Mouse (Mus musculus): ENCODE measurements around the gene Brpf3. TPM values are rescaled to one million over a fixed set of nuclear protein-coding genes. Genes with fewer than 3 reads are reported as not detected.

Gene Brpf3
- total RNA-seq (2014; rRNA removed), result 14.9 and 21.5 TPM in 2 replicates
- 3.5 and 4.9 TPM in 2 replicates for polyA plus RNA-seq (2015; fragmentation: Nextera tagmentation; extraction: Ambion mirVana)

- Histone ChIP-seq H3K9ac (replicated peaks; ENCODE audit: low read length, poor library complexity, severe bottlenecking) (peak within 1 kb of the TSS; percentile 100), H3K36me3 (ENCODE audit: insufficient read depth, low read length) (0 out of 2 replicates have a peak, but pooled peaks cover under 1% of the 10 kb centered on the region), H3K9me3 (ENCODE audit: low read length) (no peaks in the 10 kb centered on the region), H3K4me2 (ENCODE audit: low read depth, low read length, poor library complexity, severe bottlenecking) (peak within 1 kb of the TSS; percentile 98), H3K4me1 (ENCODE audit: insufficient read depth, low read length) (0 out of 2 replicates have a peak, but pooled peaks cover 3% of the 10 kb centered on the region), H3K4me3 (ENCODE audit: low read depth, low read length) (peak within 1 kb of the TSS; percentile 84), H3K27me3 (ENCODE audit: insufficient read depth, low read length) (no peaks in the 10 kb centered on the region), H3K27ac (ENCODE audit: low read depth, low read length) (peak within 1 kb of the TSS; percentile 100)
- TF ChIP-seq CTCF (IDR thresholded peaks at IDR 0.05), result peak; percentile 53
- ATAC-seq (ENCODE audit: low FRiP score) (peak; percentile 77), DNase-seq (ENCODE audit: low spot score) (peak; percentile 73)
- WGBS, result 0% methylated on average over 31 of the region's 99 CpGs
Measured at GRCm38 (mm10) chr17:28800671-28801412, at the start of gene Brpf3. TSS of gene Brpf3 (plus strand) at chr17:28801090.

DNA sequence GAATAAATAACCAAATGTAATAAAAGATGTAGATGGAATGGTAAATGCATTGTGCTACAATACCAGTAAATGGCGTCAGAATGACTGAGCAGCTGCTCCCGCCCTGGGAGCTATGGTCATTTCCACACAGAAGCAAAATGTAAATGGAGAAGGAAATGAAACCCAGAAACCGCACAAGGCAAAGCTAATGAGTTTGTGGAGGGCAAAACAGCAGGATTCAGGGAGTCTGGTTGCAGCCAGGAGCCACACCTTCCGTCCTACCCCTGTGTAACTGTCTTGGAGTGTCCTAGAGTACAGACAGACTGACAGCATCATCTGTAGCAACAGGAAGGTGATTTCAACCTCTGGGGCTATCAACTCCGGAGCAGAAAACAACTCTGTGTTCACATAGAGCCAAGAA is 44.4 kb upstream of the Brpf3 start:
- Histone ChIP-seq H3K4me1 (ENCODE audit: insufficient read depth, low read length) (no peaks in the 10 kb centered on the region), H3K27me3 (ENCODE audit: insufficient read depth, low read length) (no peaks in the 10 kb centered on the region), H3K4me2 (ENCODE audit: low read depth, low read length, poor library complexity, severe bottlenecking) (no peak overlapping the region), H3K27ac (ENCODE audit: low read depth, low read length) (no peak overlapping the region), H3K4me3 (ENCODE audit: low read depth, low read length) (no peak overlapping the region), H3K9ac (replicated peaks; ENCODE audit: low read length, poor library complexity, severe bottlenecking) (no peak overlapping the region), H3K9me3 (ENCODE audit: low read length) (no peaks in the 10 kb centered on the region), H3K36me3 (ENCODE audit: insufficient read depth, low read length) (no peaks in the 10 kb centered on the region)
- TF ChIP-seq CTCF (IDR thresholded peaks at IDR 0.05), result no peak
- 72% methylated on average over 5 of the region's 5 CpGs for WGBS
- ATAC-seq (ENCODE audit: low FRiP score), result no peak
- no peak for DNase-seq (ENCODE audit: low spot score)

- no peak overlapping the region for H3K9ac ChIP-seq (replicated peaks; ENCODE audit: low read length, poor library complexity, severe bottlenecking)
- DNase-seq (ENCODE audit: low spot score), result no peak
- ATAC-seq (ENCODE audit: low FRiP score), result no peak
- no peaks in the 10 kb centered on the region for H3K9me3 ChIP-seq (ENCODE audit: low read length)
- no peak overlapping the region for H3K4me2 ChIP-seq (ENCODE audit: low read depth, low read length, poor library complexity, severe bottlenecking)
- no peaks in the 10 kb centered on the region for H3K4me1 ChIP-seq (ENCODE audit: insufficient read depth, low read length)
- no peaks in the 10 kb centered on the region for H3K27me3 ChIP-seq (ENCODE audit: insufficient read depth, low read length)
- no peak for TF ChIP-seq CTCF (IDR thresholded peaks at IDR 0.05)
- H3K36me3 ChIP-seq (ENCODE audit: insufficient read depth, low read length), result no peaks in the 10 kb centered on the region
- WGBS, result 85% methylated on average over 2 of the region's 2 CpGs
- no peak overlapping the region for H3K4me3 ChIP-seq (ENCODE audit: low read depth, low read length)
- H3K27ac ChIP-seq (ENCODE audit: low read depth, low read length), result no peak overlapping the region
Measured at GRCm38 (mm10) chr17:28757470-28757869, 43.4 kb upstream of the Brpf3 start.

DNA sequence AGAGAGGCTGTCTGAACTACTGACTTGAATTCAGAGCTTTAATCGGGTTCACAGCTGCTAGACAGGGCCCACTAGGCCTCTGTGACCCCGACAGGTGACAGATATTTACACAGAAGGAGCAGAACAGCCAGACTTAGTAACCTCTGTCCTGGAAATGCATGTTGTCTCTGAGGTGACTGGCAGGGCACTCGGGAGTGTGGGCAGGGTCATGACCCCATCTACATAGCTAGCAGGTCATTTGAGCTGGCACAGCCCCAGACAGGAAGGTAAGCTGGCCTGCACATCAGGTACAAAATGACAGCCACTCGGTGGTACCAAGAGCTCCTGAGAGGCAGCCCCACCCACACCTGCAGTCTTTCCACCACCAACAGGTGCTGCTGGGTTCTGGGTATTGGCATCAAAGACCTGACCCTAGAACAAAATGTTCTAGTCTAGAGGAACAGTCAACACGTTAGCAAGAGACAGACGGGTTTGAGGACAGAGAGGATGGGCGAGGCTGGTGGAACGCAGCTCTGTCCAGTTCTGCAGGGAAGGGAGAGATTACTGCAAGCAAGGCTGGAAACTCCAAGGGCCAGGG is 40.1 kb upstream of the Brpf3 start:
- no peak for TF ChIP-seq CTCF (IDR thresholded peaks at IDR 0.05)

DNA sequence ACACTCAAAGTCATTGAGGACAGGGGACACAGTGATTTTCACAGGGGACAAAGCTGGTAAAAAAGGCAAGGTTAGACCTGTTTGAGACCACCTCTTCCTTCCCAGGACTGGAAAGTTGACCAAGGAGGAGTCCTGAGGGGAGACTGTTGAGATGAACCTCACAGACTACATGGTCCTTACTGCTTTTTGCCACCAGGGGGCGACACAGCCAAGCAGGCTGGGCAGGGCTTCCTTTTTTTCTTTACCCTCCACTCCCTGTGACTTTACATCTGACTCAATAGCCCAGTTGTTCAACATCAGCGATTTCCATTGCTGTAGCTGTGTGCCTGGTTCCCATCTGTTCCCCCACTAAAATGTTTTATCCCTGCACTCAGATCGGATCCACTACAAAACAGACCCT is 39.0 kb upstream of the Brpf3 start:
- peak; percentile 86 for TF ChIP-seq CTCF (IDR thresholded peaks at IDR 0.05)
- no peaks in the 10 kb centered on the region for H3K27me3 ChIP-seq (ENCODE audit: insufficient read depth, low read length)
- no peak for ATAC-seq (ENCODE audit: low FRiP score)
- DNase-seq (ENCODE audit: low spot score), result peak; percentile 36
- H3K4me1 ChIP-seq (ENCODE audit: insufficient read depth, low read length), result no peaks in the 10 kb centered on the region
- no peak overlapping the region for H3K4me3 ChIP-seq (ENCODE audit: low read depth, low read length)
- WGBS, result 16% methylated on average over 3 of the region's 3 CpGs
- no peaks in the 10 kb centered on the region for H3K36me3 ChIP-seq (ENCODE audit: insufficient read depth, low read length)
- H3K4me2 ChIP-seq (ENCODE audit: low read depth, low read length, poor library complexity, severe bottlenecking), result no peak overlapping the region
- no peak overlapping the region for H3K27ac ChIP-seq (ENCODE audit: low read depth, low read length)
- H3K9me3 ChIP-seq (ENCODE audit: low read length), result no peaks in the 10 kb centered on the region
- H3K9ac ChIP-seq (replicated peaks; ENCODE audit: low read length, poor library complexity, severe bottlenecking), result no peak overlapping the region

More for the DNA sequence above, 40.1 kb upstream of the Brpf3 start:
- no peak overlapping the region for H3K4me3 ChIP-seq (ENCODE audit: low read depth, low read length)
- no peak for DNase-seq (ENCODE audit: low spot score)
- ATAC-seq (ENCODE audit: low FRiP score), result no peak
- no peak overlapping the region for H3K4me2 ChIP-seq (ENCODE audit: low read depth, low read length, poor library complexity, severe bottlenecking)
- no peaks in the 10 kb centered on the region for H3K36me3 ChIP-seq (ENCODE audit: insufficient read depth, low read length)
- no peaks in the 10 kb centered on the region for H3K9me3 ChIP-seq (ENCODE audit: low read length)
- H3K9ac ChIP-seq (replicated peaks; ENCODE audit: low read length, poor library complexity, severe bottlenecking), result no peak overlapping the region
- no peaks in the 10 kb centered on the region for H3K4me1 ChIP-seq (ENCODE audit: insufficient read depth, low read length)
- no peaks in the 10 kb centered on the region for H3K27me3 ChIP-seq (ENCODE audit: insufficient read depth, low read length)
- H3K27ac ChIP-seq (ENCODE audit: low read depth, low read length), result no peak overlapping the region
- WGBS, result 78% methylated on average over 8 of the region's 8 CpGs

DNA sequence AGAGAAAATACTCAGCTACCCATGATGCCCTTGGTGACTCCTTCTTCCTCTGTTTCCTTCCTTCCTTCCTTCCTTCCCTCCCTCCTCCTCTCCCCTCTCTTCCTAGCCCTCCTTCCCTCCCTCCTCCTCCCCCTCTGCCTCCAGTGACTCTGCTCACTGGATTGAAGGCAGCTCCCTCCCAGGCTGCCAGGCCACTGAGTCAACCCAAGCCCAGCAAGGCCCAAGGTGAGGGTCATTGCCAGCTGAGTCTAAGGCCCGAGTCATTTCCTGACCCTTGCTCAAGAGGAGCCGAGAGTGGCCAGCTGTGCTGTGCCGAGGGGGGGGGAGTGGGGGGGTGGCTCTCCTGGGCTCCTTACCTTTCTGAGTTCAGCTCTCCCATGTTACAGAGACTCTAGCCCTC is 34.7 kb upstream of the Brpf3 start:
- 81% methylated on average over 3 of the region's 3 CpGs for WGBS
- no peak for DNase-seq (ENCODE audit: low spot score)
- ATAC-seq (ENCODE audit: low FRiP score), result no peak

More for the DNA sequence above, 34.7 kb upstream of the Brpf3 start:
- no peaks in the 10 kb centered on the region for H3K36me3 ChIP-seq (ENCODE audit: insufficient read depth, low read length)
- no peak for TF ChIP-seq CTCF (IDR thresholded peaks at IDR 0.05)
- H3K27ac ChIP-seq (ENCODE audit: low read depth, low read length), result no peak overlapping the region
- no peaks in the 10 kb centered on the region for H3K9me3 ChIP-seq (ENCODE audit: low read length)
- H3K9ac ChIP-seq (replicated peaks; ENCODE audit: low read length, poor library complexity, severe bottlenecking), result no peak overlapping the region
- no peak overlapping the region for H3K4me3 ChIP-seq (ENCODE audit: low read depth, low read length)
- peaks cover 12% of the 10 kb centered on the region for H3K4me1 ChIP-seq (ENCODE audit: insufficient read depth, low read length)
- H3K27me3 ChIP-seq (ENCODE audit: insufficient read depth, low read length), result peaks cover 24% of the 10 kb centered on the region
- H3K4me2 ChIP-seq (ENCODE audit: low read depth, low read length, poor library complexity, severe bottlenecking), result no peak overlapping the region

Data from midbrain, postnatal 0 days (tissue).